Mouse (Mus musculus) limb, embryonic 12.5 days (tissue): Measurements from ENCODE around the gene Obsl1. TPM values are rescaled to one million over a fixed set of nuclear protein-coding genes. Genes with fewer than 3 reads are reported as not detected.

Source experiments
- ATAC-seq: fragments of 200-750 bp; cut with Nextera tagmentation; 2 replicates; pipeline ENCODE4 v1.8.0; 2017; ENCODE audit warnings: low read depth, moderate TSS enrichment; ENCODE audit not compliant: insufficient number of reproducible peaks, insufficient read depth, low FRiP score, low TSS enrichment
- H3K27ac ChIP-seq: fragments of 300-500 bp; sonication (generic); 2 replicates; pipeline ENCODE4 v1.5.1; 2016; ENCODE audit warnings: mild to moderate bottlenecking, moderate library complexity
- H3K27me3 ChIP-seq: fragments of 300-500 bp; sonication (generic); 2 replicates; pipeline ENCODE4 v1.6.1; 2016; ENCODE audit warnings: mild to moderate bottlenecking, moderate library complexity
- H3K36me3 ChIP-seq: fragments of 300-500 bp; sonication (generic); 2 replicates; pipeline ENCODE4 v1.6.1; 2016; ENCODE audit warnings: mild to moderate bottlenecking, moderate library complexity
- H3K4me1 ChIP-seq: fragments of 300-500 bp; sonication (generic); replicated peaks from 2 replicates; pipeline ENCODE4 v1.6.1; 2016
- H3K4me2 ChIP-seq: fragments of 300-500 bp; sonication (generic); 2 replicates; pipeline ENCODE4 v1.6.1; 2016; ENCODE audit warnings: mild to moderate bottlenecking, moderate library complexity
- H3K4me3 ChIP-seq: fragments of 300-500 bp; sonication (generic); replicated peaks from 2 replicates; pipeline ENCODE4 v1.5.1; 2016; ENCODE audit warnings: mild to moderate bottlenecking
- H3K9ac ChIP-seq: fragments of 300-500 bp; sonication (generic); replicated peaks from 2 replicates; pipeline ENCODE4 v1.6.1; 2016; ENCODE audit warnings: mild to moderate bottlenecking, moderate library complexity
- H3K9me3 ChIP-seq: fragments of 300-500 bp; sonication (generic); 2 replicates; pipeline ENCODE4 v1.6.1; 2016; ENCODE audit warnings: mild to moderate bottlenecking, moderate library complexity
- WGBS: fragments of 180-500 bp; shearing (Covaris S2); methylation state at CpG from one replicate; pipeline ENCODE4 v1.1.7; 2016; 5-methylcytosine and 5-hydroxymethylcytosine counted together
- polyA plus RNA-seq: library from polyadenylated mRNA; unstranded; fragments of >200 nt; fragmentation: Nextera tagmentation; extraction: Ambion mirVana; gene quantifications from 2 replicates; pipeline ENCODE4 v1.2.1, GENCODE M21; 2016

Obsl1 gene
- polyA plus RNA-seq, 1 experiment from 2014 or later: 98.3 TPM

DNA sequence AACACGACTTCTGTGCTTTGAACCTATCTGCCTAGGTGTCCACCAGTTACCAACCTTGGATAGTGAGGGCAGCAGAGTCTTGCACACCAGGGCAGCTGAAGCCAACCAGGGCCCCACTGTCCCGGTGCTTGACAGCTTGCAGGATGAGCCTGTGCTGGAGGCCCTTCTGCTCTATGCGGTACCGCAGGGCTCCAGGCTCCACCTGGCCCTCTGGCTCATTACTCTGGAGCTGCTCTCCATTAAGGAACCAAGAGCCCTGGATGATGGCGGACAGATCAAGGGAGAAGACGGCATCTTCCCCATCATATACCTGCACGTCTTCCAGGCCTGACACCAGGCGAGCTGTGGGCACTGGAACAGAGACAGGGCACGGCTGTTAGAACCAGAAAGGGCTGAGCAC is 4.3 kb downstream of the Obsl1 start:
- H3K9ac ChIP-seq: no peak overlapping the region
- no peaks in the 10 kb centered on the region; the same call in 1 of the 2 replicates for H3K27me3 ChIP-seq
- H3K4me1 ChIP-seq: peaks cover 31% of the 10 kb centered on the region
- WGBS: 95% methylated on average over 9 of the region's 9 CpGs
- H3K4me3 ChIP-seq: no peak overlapping the region
- no peak overlapping the region for H3K4me2 ChIP-seq
- no peak for ATAC-seq
- no peak overlapping the region for H3K27ac ChIP-seq
- no peaks in the 10 kb centered on the region for H3K9me3 ChIP-seq
- peaks cover 70% of the 10 kb centered on the region for H3K36me3 ChIP-seq

DNA sequence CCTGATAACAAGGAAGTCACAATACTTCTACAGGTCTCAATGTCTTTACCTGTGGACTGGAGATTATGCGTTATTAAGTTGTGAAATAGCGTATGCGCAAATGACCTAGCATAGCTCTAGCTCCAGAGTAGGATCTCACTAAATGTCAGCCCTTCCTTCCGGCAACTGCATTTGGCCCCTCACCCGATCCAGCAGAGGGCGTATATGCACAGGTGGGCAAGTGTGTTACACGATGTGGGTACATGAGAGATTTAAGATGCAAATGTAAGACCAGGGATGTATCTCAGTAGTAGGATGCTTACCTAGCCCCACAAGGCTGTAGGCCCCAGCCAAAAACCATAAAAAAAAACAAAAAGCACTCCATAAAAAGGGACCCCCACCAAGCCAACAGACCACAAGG is 6.8 kb downstream of the Obsl1 start:
- no peaks in the 10 kb centered on the region; the same call in 1 of the 2 replicates for H3K27me3 ChIP-seq
- no peak overlapping the region for H3K9ac ChIP-seq
- no peak overlapping the region for H3K27ac ChIP-seq
- no peak overlapping the region for H3K4me3 ChIP-seq
- no peaks in the 10 kb centered on the region for H3K9me3 ChIP-seq
- WGBS: 83% methylated on average over 7 of the region's 7 CpGs
- H3K4me2 ChIP-seq: no peak overlapping the region
- ATAC-seq: no peak
- H3K36me3 ChIP-seq: peaks cover 82% of the 10 kb centered on the region
- H3K4me1 ChIP-seq: peaks cover 38% of the 10 kb centered on the region

DNA sequence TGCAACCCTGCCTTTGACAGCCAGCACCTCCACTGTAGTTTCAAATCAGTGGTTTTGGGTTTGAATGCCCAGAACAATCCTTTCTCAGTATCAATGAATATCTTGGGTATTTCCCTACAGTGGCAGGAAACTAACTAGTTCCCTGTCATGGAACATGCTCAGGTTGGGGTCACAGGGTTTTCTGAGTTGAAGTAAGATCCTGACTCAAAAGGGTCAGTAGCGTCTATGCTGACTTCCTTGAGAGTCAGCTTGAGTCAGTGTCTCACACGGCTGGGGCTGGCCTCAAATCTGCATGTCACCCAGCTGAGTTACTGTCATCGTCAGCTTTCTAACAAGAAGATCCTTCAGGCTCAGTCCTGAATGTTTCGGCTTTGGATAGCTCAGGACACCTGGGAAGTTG is 7.4 kb downstream of the Obsl1 start:
- Histone ChIP-seq H3K27ac (no peak overlapping the region), H3K9me3 (no peaks in the 10 kb centered on the region), H3K36me3 (peaks cover 81% of the 10 kb centered on the region), H3K4me3 (no peak overlapping the region), H3K9ac (no peak overlapping the region), H3K4me2 (no peak overlapping the region), H3K27me3 (no peaks in the 10 kb centered on the region; the same call in 1 of the 2 replicates), H3K4me1 (peaks cover 32% of the 10 kb centered on the region)
- ATAC-seq: no peak
- WGBS: 84% methylated on average over 4 of the region's 4 CpGs

DNA sequence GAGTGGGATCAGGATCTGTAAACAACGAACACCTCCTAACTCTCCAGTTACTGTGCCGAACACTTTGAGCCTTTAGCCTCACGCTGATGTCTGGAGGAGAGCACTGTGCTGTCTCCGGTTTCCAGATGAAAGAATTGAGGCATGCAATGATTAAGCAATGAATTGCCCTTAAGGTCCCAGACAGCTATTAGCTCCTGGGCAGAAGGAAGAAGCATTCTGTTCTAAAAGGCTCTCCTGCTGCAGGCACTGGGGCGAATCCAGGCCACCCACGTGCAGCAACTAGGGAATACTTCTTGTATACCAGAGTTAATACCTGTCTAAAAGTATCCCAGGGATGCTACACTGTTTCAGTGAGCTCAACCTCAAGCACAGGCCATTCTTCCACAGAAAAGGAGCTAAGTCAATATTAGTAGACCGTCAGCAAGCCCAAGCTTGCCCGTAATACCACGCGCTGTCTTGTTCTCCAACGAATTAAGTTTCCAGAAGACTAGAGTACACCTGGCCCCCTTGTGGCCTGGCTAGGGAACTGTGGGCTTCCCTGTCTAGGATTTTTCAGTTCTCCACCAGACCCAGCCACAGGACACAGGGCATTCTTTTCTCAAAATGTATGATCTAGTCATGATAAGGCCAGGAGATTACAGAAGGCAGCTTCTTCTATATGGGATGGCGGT is 11.2 kb downstream of the Obsl1 start:
- no peak overlapping the region for H3K9ac ChIP-seq
- H3K4me3 ChIP-seq: no peak overlapping the region
- H3K27ac ChIP-seq: no peak overlapping the region
- no peak overlapping the region for H3K4me2 ChIP-seq
- peak; percentile 17; the same call in 1 of the 2 replicates for ATAC-seq
- peaks cover 18% of the 10 kb centered on the region for H3K27me3 ChIP-seq
- no peaks in the 10 kb centered on the region for H3K9me3 ChIP-seq
- H3K4me1 ChIP-seq: peaks cover 24% of the 10 kb centered on the region
- peaks cover 73% of the 10 kb centered on the region for H3K36me3 ChIP-seq
- 40% methylated on average over 12 of the region's 12 CpGs for WGBS

DNA sequence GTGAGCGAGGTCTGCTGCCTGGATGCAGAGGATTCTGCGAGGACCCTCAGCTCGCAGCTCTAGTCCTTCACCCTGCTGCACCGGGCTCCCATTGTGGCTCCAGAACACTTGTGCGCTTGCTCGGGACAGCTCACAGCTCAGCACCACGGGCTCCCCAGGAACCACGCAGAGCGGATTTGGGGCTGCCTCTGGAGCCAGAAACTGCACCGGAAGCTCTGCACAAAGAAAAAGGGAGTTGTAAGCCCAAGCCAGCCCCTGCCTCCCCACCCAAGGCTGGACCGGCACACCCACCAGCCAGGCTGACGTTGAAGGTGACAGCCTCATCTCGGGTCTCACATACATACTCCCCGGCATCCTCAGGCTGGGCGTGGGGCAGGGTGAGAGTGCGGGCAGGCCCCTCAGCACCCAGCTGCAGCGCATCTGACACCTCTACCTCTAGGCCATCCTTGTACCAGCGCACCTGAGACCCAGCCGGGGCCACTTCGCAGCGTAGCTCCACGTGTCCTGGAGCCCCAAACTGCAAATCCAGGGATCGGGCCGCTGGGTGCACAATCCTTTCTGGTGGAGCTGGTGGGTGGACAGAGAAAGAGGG is 13.6 kb downstream of the Obsl1 start:
- Histone ChIP-seq H3K27ac (no peak overlapping the region), H3K4me2 (no peak overlapping the region), H3K4me1 (peaks cover 29% of the 10 kb centered on the region), H3K27me3 (peaks cover 41% of the 10 kb centered on the region), H3K4me3 (no peak overlapping the region), H3K9ac (no peak overlapping the region), H3K36me3 (peaks cover 62% of the 10 kb centered on the region), H3K9me3 (no peaks in the 10 kb centered on the region)
- no peak for ATAC-seq
- WGBS: 43% methylated on average over 24 of the region's 24 CpGs

DNA sequence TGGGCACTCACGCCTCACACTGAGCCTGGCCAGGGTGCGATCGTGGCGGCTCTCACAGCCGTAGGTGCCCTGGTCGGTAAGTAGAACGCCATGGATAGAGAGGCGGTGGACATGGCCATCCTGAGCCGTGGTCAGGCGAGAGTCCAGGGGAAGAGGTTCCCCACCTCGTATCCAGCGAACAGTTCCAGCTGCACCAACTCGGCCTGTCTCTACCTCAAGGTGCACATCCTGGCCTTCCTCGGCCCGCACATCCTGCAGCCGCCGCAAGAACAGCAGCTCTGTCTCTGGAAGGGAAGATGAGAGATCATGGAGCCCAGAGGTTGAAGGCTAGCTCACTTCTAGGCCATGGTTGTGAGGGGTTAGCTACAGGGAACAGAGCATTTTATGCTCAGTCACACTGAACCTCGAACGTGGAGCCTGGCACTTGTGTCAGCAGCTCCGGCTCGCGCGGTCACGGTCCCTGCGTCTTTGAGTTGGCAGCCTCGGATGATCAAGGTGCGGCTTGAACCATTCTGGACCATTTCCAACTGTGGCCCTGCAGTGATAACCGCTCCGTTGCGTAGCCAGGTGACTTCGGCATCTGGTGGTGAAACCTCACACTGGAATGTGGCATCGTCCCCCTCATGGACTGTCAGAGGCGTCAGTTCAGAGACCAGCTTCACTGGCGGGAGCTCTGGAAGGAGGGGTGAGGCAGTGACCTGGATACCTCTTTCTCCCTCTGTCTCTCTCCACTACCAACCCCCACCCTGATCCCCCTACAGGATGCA is 15.3 kb downstream of the Obsl1 start:
- Histone ChIP-seq H3K9me3 (no peaks in the 10 kb centered on the region), H3K36me3 (peaks cover 45% of the 10 kb centered on the region), H3K27me3 (peaks cover 58% of the 10 kb centered on the region), H3K4me2 (no peak overlapping the region), H3K9ac (no peak overlapping the region), H3K27ac (no peak overlapping the region), H3K4me3 (no peak overlapping the region), H3K4me1 (peaks cover 26% of the 10 kb centered on the region)
- 82% methylated on average over 34 of the region's 34 CpGs for WGBS
- no peak for ATAC-seq

DNA sequence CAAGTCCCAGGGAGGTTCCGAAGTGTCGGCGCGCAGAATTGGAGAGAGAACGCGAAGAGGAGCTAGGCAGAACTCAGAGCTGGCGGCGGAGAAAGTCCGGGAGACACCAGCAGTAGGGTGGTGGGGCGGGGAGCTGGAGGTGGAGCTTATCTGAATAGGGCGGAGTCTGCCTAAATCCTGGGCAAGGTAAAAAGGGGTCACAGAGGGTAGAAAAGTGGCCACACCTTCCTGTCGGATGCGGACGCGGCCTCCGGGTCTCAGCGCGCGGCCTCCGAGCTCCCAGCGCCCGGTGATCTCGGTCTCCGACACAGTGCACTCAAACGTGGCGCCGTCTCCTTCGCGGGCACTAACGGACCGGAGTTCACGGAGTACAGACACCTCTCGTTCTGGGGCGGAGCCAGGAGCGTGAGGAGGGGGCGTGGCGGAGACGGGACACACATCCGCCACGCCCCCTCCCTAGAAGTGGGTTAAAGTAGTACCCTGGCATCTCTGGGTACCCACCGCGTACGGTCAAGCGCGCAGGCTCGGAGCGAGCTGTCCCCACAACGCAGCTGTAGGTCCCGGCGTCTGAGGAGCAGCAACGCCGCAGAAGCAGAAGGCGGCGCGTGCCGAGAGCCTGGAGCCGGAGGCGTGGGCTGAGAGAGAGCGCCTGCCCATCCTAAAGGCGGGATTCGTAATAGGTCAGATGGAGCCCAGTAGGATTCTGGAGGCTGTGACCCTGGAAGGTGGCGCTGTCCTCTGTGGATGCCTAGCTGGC is 18.7 kb downstream of the Obsl1 start:
- H3K4me1 ChIP-seq: peaks cover 16% of the 10 kb centered on the region
- H3K4me2 ChIP-seq: peak overlapping the region; percentile 81
- under 1% methylated on average over 62 of the region's 62 CpGs for WGBS
- H3K27ac ChIP-seq: no peak overlapping the region
- peak overlapping the region; percentile 32; the same call in 1 of the 2 replicates for H3K9ac ChIP-seq
- peaks cover 37% of the 10 kb centered on the region for H3K36me3 ChIP-seq
- peak; percentile 70 for ATAC-seq
- H3K9me3 ChIP-seq: no peaks in the 10 kb centered on the region
- peak overlapping the region; percentile 54 for H3K4me3 ChIP-seq
- peaks cover 83% of the 10 kb centered on the region for H3K27me3 ChIP-seq

DNA sequence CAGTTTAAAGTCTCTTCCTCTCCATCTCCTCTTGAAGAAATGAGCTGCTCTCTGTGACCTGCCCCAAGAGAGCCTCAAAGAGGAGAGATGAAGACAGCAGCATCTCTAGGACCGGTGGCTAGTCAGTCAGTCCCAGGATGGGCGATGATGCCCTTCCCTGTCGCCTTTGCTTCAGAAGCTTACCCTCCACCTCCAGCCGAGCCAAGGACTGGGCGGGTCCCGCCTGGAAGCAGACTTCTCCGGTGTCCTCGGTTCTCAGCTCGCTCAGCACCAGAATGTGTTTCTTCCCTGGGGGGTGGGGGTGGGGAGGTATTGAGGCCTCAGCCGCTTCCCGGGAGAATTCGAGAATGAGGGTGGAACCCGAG is 19.2 kb downstream of the Obsl1 start:
- peaks cover 84% of the 10 kb centered on the region for H3K27me3 ChIP-seq
- H3K4me1 ChIP-seq: peaks cover 16% of the 10 kb centered on the region
- H3K27ac ChIP-seq: no peak overlapping the region
- no peaks in the 10 kb centered on the region for H3K9me3 ChIP-seq
- no peak overlapping the region; the same call in 1 of the 2 replicates for H3K9ac ChIP-seq
- H3K36me3 ChIP-seq: peaks cover 32% of the 10 kb centered on the region
- under 1% methylated on average over 13 of the region's 13 CpGs for WGBS
- peak overlapping the region; percentile 54 for H3K4me3 ChIP-seq
- no peak for ATAC-seq
- peak overlapping the region; percentile 81 for H3K4me2 ChIP-seq

DNA sequence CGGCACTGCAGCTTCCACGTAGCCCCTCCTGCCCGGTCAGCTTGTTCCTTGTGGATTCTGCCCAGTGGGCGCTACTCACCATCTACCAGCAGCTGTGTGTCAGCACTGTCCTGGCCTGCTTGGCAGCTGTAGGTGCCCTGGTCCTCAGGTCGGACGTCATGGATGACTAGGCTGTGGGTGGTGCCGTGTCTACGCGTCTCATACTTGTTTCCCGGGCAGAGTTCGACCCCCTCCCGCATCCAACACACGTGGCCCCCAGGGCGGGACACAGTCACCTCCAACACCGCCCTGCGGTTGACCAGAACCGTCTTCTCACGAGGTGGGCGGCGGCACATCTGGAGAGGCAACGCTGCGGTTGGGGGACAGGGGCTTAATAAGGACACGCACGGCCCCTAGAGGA is 19.7 kb downstream of the Obsl1 start:
- peak overlapping the region; percentile 81 for H3K4me2 ChIP-seq
- peaks cover 27% of the 10 kb centered on the region for H3K36me3 ChIP-seq
- no peak overlapping the region for H3K9ac ChIP-seq
- peaks cover 16% of the 10 kb centered on the region for H3K4me1 ChIP-seq
- WGBS: 6% methylated on average over 24 of the region's 24 CpGs
- ATAC-seq: no peak
- no peaks in the 10 kb centered on the region for H3K9me3 ChIP-seq
- H3K27ac ChIP-seq: no peak overlapping the region
- peaks cover 85% of the 10 kb centered on the region for H3K27me3 ChIP-seq
- peak overlapping the region; percentile 54 for H3K4me3 ChIP-seq

DNA sequence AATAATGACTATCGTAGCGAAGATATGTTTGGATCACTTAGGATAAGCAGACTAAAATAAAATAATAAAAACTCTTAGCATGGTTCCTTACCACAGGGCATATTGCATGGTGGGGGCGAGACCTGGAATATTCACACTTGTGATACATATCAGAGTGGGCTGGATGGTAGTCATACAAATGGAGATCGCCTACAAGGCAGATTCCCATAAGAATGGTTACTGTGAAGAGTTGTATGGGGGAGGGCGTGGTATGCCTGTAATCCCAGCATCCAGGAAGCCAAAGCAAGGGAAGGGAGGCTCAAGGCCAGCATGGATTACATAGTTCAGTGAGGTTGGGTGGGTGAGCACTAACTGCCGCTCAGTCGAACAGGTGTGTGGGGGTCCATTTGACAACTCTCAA is 25.5 kb downstream of the Obsl1 start:
- no peaks in the 10 kb centered on the region for H3K9me3 ChIP-seq
- ATAC-seq: no peak
- H3K4me2 ChIP-seq: no peak overlapping the region
- H3K36me3 ChIP-seq: peaks cover 11% of the 10 kb centered on the region
- H3K27me3 ChIP-seq: peaks cover 69% of the 10 kb centered on the region
- 86% methylated on average over 7 of the region's 7 CpGs for WGBS
- no peak overlapping the region for H3K27ac ChIP-seq
- peaks cover 21% of the 10 kb centered on the region for H3K4me1 ChIP-seq
- no peak overlapping the region for H3K4me3 ChIP-seq
- no peak overlapping the region for H3K9ac ChIP-seq

DNA sequence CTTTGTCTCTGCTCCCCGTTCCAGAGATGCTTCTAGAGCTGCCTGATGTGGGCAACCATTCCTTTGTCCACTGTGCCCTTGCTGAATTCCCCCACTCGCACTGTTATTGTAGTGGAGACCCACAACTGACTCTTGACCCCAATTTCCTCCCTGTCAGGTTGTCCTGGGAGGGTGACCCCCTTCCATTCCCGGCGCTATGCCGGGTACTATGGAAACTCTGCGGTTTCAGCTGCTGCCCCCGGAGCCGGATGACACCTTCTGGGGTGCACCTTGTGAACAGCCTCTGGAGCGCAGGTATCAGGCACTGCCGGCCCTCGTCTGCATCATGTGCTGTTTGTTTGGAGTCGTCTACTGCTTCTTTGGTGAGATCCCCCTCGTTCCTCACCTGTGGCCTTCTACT is 26.2 kb downstream of the Obsl1 start:
- Histone ChIP-seq H3K4me1 (peaks cover 21% of the 10 kb centered on the region), H3K36me3 (peaks cover 18% of the 10 kb centered on the region), H3K4me3 (peak overlapping the region; percentile 59), H3K9ac (no peak overlapping the region), H3K4me2 (peak overlapping the region; percentile 90), H3K27ac (no peak overlapping the region), H3K9me3 (no peaks in the 10 kb centered on the region), H3K27me3 (peaks cover 62% of the 10 kb centered on the region)
- no peak for ATAC-seq
- 19% methylated on average over 13 of the region's 13 CpGs for WGBS
